Mouse (Mus musculus): Measurements from ENCODE around the gene D930007J09Rik. TPM values are rescaled to one million over a fixed set of nuclear protein-coding genes. Genes with fewer than 3 reads are reported as not detected.

Gene D930007J09Rik
- total RNA-seq (2021): under 1 TPM in 1 of 2 experiments, not detected in 1; 0.83 TPM
- long read RNA-seq, experiment 1: 0 reads
- long read RNA-seq, experiment 2: 0 reads

- DNase-seq (ENCODE audit: low spot score in 2 of 2): peak; percentile 42 to 63
These were observed at the start of gene D930007J09Rik for GRCm38 (mm10) chr13:32802259-32803081. Gene D930007J09Rik (minus strand): TSS chr13:32802849.

GRCm38 (mm10) chr13:32851967-32852366, 49.3 kb upstream of the D930007J09Rik start:
- peak in 1 of 2 experiments; percentile 23 for DNase-seq (ENCODE audit: low spot score in 2 of 2)

- peak in 1 of 2 experiments; percentile 54 for DNase-seq (ENCODE audit: low spot score in 2 of 2)
These were observed 48.2 kb upstream of the D930007J09Rik start, which contains the start of gene Serpinb1a for GRCm38 (mm10) chr13:32850668-32851404. Gene Serpinb1a (minus strand): TSS chr13:32851185.

DNA sequence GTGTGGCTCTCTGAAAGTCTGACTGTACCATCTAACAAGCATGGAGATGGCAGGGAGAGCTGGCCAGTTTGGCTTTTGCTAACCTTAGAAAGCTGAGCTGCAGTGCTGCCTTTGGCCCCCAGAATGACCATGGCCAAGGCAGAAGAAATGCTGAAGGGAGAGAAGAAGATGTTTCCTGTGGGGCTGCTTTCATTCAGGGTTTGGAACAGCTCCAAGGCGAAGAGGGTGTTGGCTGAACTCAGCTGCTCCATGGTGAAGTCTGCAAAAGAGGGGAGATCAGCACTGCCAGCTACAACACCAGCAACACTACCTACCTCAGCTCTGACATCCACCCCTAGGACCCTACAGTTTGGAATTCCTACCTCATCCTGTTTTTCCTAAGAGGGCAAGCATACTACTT, 47.5 kb upstream of the D930007J09Rik start:
- peak in 1 of 2 experiments; percentile 8 for DNase-seq (ENCODE audit: low spot score in 2 of 2)

DNA sequence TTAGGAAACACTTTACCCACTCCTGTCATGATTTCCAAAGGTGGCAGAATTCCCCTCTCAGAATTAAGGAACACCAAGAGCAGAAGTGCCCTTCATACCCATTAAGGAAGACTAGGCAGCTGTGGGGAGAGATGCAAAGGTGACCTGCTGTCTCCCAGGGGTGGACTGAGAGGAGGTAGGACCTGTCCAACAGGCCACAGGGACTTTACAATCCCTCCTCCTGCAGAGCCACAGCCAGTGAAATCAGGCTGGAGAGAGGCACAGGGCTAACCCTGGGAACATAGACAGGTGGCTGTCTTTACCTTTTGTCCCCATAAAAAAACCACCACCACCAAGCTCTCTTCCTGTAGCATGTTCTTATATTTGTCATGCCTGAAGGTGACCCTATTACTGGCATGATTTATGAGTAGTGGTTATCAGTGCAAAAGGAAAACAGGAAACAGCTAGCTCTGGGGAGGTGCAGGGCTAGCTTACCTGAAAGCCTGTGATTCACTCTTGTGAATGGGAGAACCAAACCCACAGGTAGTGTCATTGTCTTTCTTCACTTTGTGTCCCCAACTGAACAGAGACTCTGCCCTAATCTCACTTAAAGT, 47.0 kb upstream of the D930007J09Rik start:
- no peak for DNase-seq (ENCODE audit: low spot score in 2 of 2)

DNA sequence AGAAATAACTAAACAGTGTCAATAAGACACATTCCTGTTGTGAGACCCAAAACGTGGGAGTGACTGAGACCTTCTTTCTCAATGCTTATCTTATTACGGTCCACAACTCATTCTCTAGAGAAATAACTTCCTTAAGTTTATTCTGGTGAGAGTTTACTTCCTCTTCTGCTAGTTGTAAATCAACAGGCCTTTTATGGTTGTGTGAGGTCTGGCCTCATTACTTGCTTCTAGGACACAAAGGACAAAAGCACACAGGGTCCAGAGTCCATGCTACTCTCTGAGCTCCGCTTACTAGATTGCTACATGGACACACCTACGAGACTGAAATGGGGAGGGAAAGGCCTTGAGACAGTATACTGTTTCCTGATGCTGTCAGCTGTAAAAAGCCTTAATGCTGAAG, 46.4 kb upstream of the D930007J09Rik start:
- no peak for DNase-seq (ENCODE audit: low spot score in 2 of 2)

DNA sequence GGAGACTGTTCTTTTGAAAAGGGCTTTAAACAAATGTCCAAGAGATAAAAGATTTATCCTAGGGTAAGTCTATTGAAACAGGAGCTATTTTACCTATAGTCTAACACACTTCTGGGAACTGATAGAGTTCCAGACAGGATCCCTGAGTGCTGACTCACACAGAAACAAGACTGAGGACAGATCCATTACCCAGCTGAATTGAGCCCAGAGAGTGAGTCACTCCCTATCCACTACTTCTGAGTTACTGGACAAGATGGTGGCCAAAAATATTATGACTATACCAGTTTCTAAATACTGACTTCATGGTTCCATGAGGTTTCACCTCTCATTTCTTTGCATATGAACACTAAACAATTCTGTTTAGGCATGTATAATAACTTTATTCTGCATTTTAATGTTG, 43.6 kb upstream of the D930007J09Rik start:
- no peak for DNase-seq (ENCODE audit: low spot score in 2 of 2)

GRCm38 (mm10) chr13:32841349-32841748, 38.7 kb upstream of the D930007J09Rik start:
- peak in 1 of 2 experiments; percentile 3 for DNase-seq (ENCODE audit: low spot score in 2 of 2)

- DNase-seq (ENCODE audit: low spot score in 2 of 2): no peak
These were observed 36.7 kb upstream of the D930007J09Rik start for GRCm38 (mm10) chr13:32839314-32839713.

DNA sequence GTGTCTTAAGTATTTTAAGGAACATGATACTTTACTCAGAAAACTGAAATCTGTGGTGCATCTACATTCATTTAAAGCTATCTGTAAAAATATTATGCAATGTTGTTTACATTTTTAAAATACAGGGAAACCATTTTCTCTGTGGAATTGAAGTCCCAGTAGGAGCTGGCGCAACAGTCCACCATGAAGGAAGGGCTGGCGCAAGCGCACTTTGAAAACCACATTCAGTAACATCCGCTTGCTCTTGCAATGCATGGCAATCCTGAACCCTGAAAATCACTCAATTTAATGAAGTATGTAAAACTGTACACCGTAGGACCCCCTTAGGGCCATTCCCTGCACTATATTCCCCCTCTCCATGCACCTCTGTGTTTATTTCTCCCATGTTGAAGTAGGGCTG, 31.9 kb upstream of the D930007J09Rik start:
- no peak for DNase-seq (ENCODE audit: low spot score in 2 of 2)

DNA sequence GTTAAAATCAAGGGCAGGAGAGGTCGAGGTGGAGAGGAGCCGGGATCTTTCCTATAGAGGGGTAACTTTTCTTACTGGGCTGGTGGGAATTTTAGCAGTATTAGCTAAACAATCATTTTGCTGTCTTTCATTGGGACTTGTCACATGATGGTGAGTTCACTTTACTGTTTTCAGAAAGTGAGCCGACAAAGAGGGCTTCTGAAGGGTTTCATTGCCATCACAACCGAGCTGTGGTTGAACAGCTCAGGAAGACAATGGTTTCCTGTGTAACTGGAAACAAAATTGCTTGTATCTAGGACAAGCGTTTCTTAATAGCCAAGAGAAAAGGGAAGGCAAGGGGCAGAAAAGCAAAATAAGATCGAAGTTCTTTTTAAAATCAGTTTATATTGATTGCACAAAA, 30.6 kb upstream of the D930007J09Rik start:
- no peak for DNase-seq (ENCODE audit: low spot score in 2 of 2)

DNA sequence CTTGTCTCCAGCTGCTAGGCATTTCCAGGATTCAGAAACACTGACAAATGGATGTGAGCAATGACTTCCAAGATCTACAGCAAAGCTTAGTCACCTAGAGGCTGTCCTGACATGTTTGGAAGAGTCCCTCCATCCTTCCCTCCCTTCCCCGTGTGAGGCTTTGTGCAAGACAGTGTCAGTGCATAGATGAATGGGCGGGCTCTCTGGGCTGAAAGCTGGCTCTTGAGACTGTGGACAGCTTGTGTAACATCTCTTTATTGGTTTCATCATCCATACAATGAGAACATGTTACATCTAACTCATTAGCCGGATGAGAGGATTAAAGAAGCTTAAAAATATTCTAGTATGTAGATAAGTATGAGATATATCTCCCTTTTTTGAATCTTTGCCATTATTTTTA, 30.1 kb upstream of the D930007J09Rik start:
- no peak for DNase-seq (ENCODE audit: low spot score in 2 of 2)

GRCm38 (mm10) chr13:32831505-32832273, 29.0 kb upstream of the D930007J09Rik start:
- DNase-seq (ENCODE audit: low spot score in 2 of 2): no peak

GRCm38 (mm10) chr13:32828886-32829285, 26.2 kb upstream of the D930007J09Rik start:
- DNase-seq (ENCODE audit: low spot score in 2 of 2): no peak

GRCm38 (mm10) chr13:32827951-32828350, 25.3 kb upstream of the D930007J09Rik start:
- peak in 1 of 2 experiments; percentile 61 for DNase-seq (ENCODE audit: low spot score in 2 of 2)

- no peak for DNase-seq (ENCODE audit: low spot score in 2 of 2)
These were observed 24.6 kb upstream of the D930007J09Rik start for GRCm38 (mm10) chr13:32827111-32827822.

GRCm38 (mm10) chr13:32825546-32825945, 22.9 kb upstream of the D930007J09Rik start:
- DNase-seq (ENCODE audit: low spot score in 2 of 2): no peak

DNA sequence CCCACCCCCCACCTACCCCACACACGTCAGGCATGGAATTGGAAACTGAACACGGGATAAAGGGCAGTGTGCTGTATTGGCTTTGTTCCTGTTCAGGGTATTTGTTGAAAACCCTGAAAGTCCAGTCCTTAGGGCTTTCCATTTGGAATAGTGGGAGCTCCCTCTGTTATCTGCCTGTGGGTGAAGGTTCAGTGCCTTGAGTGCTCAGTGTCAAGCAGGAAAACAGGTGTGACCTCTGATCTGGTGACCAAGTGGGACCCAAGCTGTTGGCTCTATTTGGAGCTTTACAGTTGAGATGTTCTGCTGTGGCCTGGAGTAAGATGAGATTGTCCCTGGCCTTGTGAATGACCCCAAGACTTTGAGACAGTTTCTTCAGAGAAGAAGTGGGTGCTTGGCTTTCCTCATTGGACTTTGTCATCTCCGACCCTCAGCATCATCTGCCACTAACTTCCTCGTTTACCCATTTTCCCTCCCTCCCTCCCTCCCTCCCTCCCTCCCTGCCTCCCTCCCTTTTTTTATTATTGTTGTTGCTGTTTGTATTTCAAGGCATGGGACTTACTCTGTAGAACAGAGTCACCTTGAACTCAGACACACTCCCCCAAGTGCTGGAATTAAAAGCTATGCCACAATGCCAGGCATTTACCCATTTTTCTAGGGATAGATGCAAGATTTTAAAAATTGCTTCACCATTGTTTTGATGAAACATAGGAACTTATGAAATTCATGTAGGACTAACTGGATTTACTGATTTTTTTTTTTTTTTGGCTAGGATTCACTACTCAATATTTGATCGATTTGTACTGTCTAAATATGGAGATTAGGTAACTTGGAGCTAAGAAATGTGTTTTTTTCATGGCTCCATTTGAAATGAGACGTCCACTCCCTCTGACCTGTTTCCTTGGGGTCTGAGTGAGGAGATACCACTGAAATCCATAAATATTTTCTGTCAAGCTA, 22.0 kb upstream of the D930007J09Rik start:
- DNase-seq (ENCODE audit: low spot score in 2 of 2): no peak

- DNase-seq (ENCODE audit: low spot score in 2 of 2): no peak
These were observed 20.5 kb upstream of the D930007J09Rik start for GRCm38 (mm10) chr13:32823126-32823525.

Measured in gastrocnemius, postnatal 4 days (tissue).